Mouse (Mus musculus): ENCODE results near the gene Ncoa1. TPM values are rescaled to one million over a fixed set of nuclear protein-coding genes. Genes with fewer than 3 reads are reported as not detected.

Ncoa1 gene
- polyA plus RNA-seq, 1 experiment from 2014 or later: 7.9 TPM

GRCm38 (mm10) chr12:4355019-4355730 lies 121.8 kb downstream of the Ncoa1 start:
- DNase-seq (ENCODE audit: low spot score): no peak

DNA sequence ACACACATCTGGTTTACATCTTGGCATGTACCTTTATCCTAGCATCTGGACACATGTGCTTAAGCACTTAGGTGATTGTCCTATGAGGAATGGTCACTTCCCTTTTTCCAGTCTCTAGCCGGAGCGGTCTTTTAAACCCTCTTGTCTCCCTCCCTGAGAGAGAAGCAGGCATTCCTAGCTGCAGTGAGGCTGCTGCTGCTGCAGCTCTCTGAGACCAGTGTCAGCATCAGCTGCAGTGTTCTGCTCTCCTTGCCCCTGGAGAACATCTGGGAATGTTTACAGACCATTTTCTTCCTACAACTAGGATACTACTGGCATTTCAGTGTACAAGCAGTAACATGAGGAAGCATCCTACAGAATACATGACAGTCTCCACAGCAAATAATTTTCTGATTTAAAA lies 133.8 kb downstream of the Ncoa1 start:
- ATAC-seq (ENCODE audit: insufficient number of reproducible peaks, low FRiP score, low TSS enrichment, low read depth): no peak
- WGBS: 17% methylated on average over 2 of the region's 2 CpGs
- DNase-seq (ENCODE audit: low spot score): peak; percentile 42

More at GRCm38 (mm10) chr12:4355019-4355730, 121.8 kb downstream of the Ncoa1 start:
- Histone ChIP-seq H3K36me3 (ENCODE audit: control insufficient read depth, insufficient read depth, low read length) (no peaks in the 10 kb centered on the region), H3K9me3 (ENCODE audit: control insufficient read depth, low read length) (no peaks in the 10 kb centered on the region), H3K9ac (ENCODE audit: low read length) (no peak overlapping the region), H3K4me3 (ENCODE audit: low read depth, low read length) (no peak overlapping the region), H3K4me2 (ENCODE audit: low read depth, severe bottlenecking) (no peak overlapping the region), H3K27ac (replicated peaks; ENCODE audit: low read depth, low read length) (no peak overlapping the region), H3K27me3 (ENCODE audit: control insufficient read depth, insufficient read depth, low read length) (no peaks in the 10 kb centered on the region), H3K4me1 (ENCODE audit: control insufficient read depth, insufficient read depth, low read length) (no peaks in the 10 kb centered on the region)
- ATAC-seq (ENCODE audit: insufficient number of reproducible peaks, low FRiP score, low TSS enrichment, low read depth): no peak
- 52% methylated on average over 2 of the region's 2 CpGs for WGBS

GRCm38 (mm10) chr12:4342087-4342486 lies 134.9 kb downstream of the Ncoa1 start:
- no peaks in the 10 kb centered on the region for H3K27me3 ChIP-seq (ENCODE audit: control insufficient read depth, insufficient read depth, low read length)
- ATAC-seq (ENCODE audit: insufficient number of reproducible peaks, low FRiP score, low TSS enrichment, low read depth): no peak
- no peak overlapping the region for H3K27ac ChIP-seq (replicated peaks; ENCODE audit: low read depth, low read length)
- no peak overlapping the region for H3K9ac ChIP-seq (ENCODE audit: low read length)
- H3K9me3 ChIP-seq (ENCODE audit: control insufficient read depth, low read length): no peaks in the 10 kb centered on the region
- H3K4me2 ChIP-seq (ENCODE audit: low read depth, severe bottlenecking): no peak overlapping the region
- H3K4me1 ChIP-seq (ENCODE audit: control insufficient read depth, insufficient read depth, low read length): peaks cover 2% of the 10 kb centered on the region; the same call in 1 of the 2 replicates
- H3K36me3 ChIP-seq (ENCODE audit: control insufficient read depth, insufficient read depth, low read length): no peaks in the 10 kb centered on the region
- H3K4me3 ChIP-seq (ENCODE audit: low read depth, low read length): no peak overlapping the region
- WGBS: 36% methylated on average over 3 of the region's 3 CpGs
- no peak for DNase-seq (ENCODE audit: low spot score)

More for the DNA sequence above, 133.8 kb downstream of the Ncoa1 start:
- H3K4me1 ChIP-seq (ENCODE audit: control insufficient read depth, insufficient read depth, low read length): peaks cover 2% of the 10 kb centered on the region; the same call in 1 of the 2 replicates
- no peaks in the 10 kb centered on the region for H3K36me3 ChIP-seq (ENCODE audit: control insufficient read depth, insufficient read depth, low read length)
- no peaks in the 10 kb centered on the region for H3K27me3 ChIP-seq (ENCODE audit: control insufficient read depth, insufficient read depth, low read length)
- H3K9me3 ChIP-seq (ENCODE audit: control insufficient read depth, low read length): no peaks in the 10 kb centered on the region
- H3K4me3 ChIP-seq (ENCODE audit: low read depth, low read length): no peak overlapping the region
- H3K27ac ChIP-seq (replicated peaks; ENCODE audit: low read depth, low read length): no peak overlapping the region
- H3K4me2 ChIP-seq (ENCODE audit: low read depth, severe bottlenecking): no peak overlapping the region
- no peak overlapping the region for H3K9ac ChIP-seq (ENCODE audit: low read length)

- 79% methylated on average over 3 of the region's 3 CpGs for WGBS
These were observed 136.6 kb downstream of the Ncoa1 start for GRCm38 (mm10) chr12:4340325-4340924.

DNA sequence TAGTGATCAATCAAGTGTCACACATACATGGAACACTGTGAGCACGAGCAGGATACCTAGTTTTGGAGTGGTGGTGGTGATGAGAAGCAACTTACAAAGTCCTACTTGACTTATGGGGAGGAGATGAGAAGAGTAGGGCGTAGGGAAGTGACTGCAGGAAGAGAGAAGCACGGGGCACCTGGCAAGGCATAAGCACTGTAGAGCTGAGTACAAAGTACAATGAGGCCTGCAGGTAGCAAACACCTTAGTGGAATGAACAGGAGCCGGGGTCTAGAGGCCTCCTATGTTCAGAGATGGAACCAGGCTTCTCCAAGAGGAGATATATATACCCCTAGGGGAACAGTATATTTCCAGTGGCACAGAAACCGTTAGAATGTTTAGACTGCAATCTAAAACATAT lies 153.4 kb downstream of the Ncoa1 start:
- DNase-seq (ENCODE audit: low spot score) (no peak), ATAC-seq (ENCODE audit: insufficient number of reproducible peaks, low FRiP score, low TSS enrichment, low read depth) (no peak)
- Histone ChIP-seq H3K4me3 (ENCODE audit: low read depth, low read length) (no peak overlapping the region), H3K27me3 (ENCODE audit: control insufficient read depth, insufficient read depth, low read length) (no peaks in the 10 kb centered on the region), H3K9ac (ENCODE audit: low read length) (no peak overlapping the region), H3K4me1 (ENCODE audit: control insufficient read depth, insufficient read depth, low read length) (no peaks in the 10 kb centered on the region), H3K36me3 (ENCODE audit: control insufficient read depth, insufficient read depth, low read length) (no peaks in the 10 kb centered on the region), H3K27ac (replicated peaks; ENCODE audit: low read depth, low read length) (no peak overlapping the region), H3K4me2 (ENCODE audit: low read depth, severe bottlenecking) (no peak overlapping the region), H3K9me3 (ENCODE audit: control insufficient read depth, low read length) (no peaks in the 10 kb centered on the region)
- WGBS: 77% methylated on average over 5 of the region's 5 CpGs

More at GRCm38 (mm10) chr12:4340325-4340924, 136.6 kb downstream of the Ncoa1 start:
- Histone ChIP-seq H3K9me3 (ENCODE audit: control insufficient read depth, low read length) (no peaks in the 10 kb centered on the region), H3K4me2 (ENCODE audit: low read depth, severe bottlenecking) (no peak overlapping the region), H3K4me3 (ENCODE audit: low read depth, low read length) (no peak overlapping the region), H3K27ac (replicated peaks; ENCODE audit: low read depth, low read length) (no peak overlapping the region), H3K36me3 (ENCODE audit: control insufficient read depth, insufficient read depth, low read length) (no peaks in the 10 kb centered on the region), H3K27me3 (ENCODE audit: control insufficient read depth, insufficient read depth, low read length) (no peaks in the 10 kb centered on the region), H3K4me1 (ENCODE audit: control insufficient read depth, insufficient read depth, low read length) (peaks cover 2% of the 10 kb centered on the region; the same call in 1 of the 2 replicates), H3K9ac (ENCODE audit: low read length) (no peak overlapping the region)
- no peak for ATAC-seq (ENCODE audit: insufficient number of reproducible peaks, low FRiP score, low TSS enrichment, low read depth)
- DNase-seq (ENCODE audit: low spot score): no peak

DNA sequence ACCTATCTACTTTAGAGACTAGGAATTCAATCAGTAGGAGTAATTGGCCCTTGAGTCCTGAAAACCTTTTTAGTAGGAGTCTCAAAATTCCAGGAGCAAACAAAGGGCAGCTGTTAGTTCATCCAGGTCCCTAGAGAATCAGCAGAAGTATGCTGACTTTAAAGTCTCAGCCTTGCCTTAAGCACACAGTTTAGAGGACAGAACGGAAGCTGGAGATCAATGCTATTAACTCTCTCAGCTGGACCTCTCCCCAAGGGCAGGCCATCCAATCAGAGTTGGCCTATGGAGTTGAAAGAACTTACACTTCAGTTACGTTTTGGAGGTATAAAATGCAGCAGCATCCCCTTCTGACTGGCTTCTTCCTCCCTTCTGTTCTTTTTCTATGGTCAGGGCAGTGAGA lies 154.8 kb downstream of the Ncoa1 start:
- no peak for DNase-seq (ENCODE audit: low spot score)
- Histone ChIP-seq H3K9me3 (ENCODE audit: control insufficient read depth, low read length) (no peaks in the 10 kb centered on the region), H3K4me2 (ENCODE audit: low read depth, severe bottlenecking) (no peak overlapping the region), H3K4me1 (ENCODE audit: control insufficient read depth, insufficient read depth, low read length) (no peaks in the 10 kb centered on the region), H3K4me3 (ENCODE audit: low read depth, low read length) (no peak overlapping the region), H3K27ac (replicated peaks; ENCODE audit: low read depth, low read length) (no peak overlapping the region), H3K9ac (ENCODE audit: low read length) (no peak overlapping the region), H3K27me3 (ENCODE audit: control insufficient read depth, insufficient read depth, low read length) (no peaks in the 10 kb centered on the region), H3K36me3 (ENCODE audit: control insufficient read depth, insufficient read depth, low read length) (no peaks in the 10 kb centered on the region)
- 19% methylated on average over 2 of the region's 2 CpGs for WGBS
- no peak for ATAC-seq (ENCODE audit: insufficient number of reproducible peaks, low FRiP score, low TSS enrichment, low read depth)

DNA sequence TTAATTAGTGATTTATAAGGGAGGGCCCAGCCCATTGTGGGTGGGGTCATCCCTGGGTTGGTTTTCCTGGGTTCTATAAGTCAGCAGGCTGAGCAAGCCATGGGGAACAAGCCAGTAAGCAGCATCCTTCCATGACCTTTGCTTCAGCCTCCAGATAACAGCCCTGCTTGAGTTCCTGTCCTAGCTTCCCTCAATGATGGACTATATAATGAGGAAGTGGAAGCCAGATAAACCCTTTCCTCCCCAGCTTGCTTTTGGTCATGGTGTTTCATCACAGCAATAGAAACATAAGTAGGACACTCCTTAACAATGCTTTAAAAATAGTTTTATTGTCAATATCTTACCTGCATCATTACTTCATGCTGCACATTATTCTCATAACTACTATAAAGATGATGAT lies 163.2 kb downstream of the Ncoa1 start:
- ATAC-seq (ENCODE audit: insufficient number of reproducible peaks, low FRiP score, low TSS enrichment, low read depth) (no peak), DNase-seq (ENCODE audit: low spot score) (no peak)
- Histone ChIP-seq H3K9ac (ENCODE audit: low read length) (no peak overlapping the region), H3K27me3 (ENCODE audit: control insufficient read depth, insufficient read depth, low read length) (no peaks in the 10 kb centered on the region), H3K27ac (replicated peaks; ENCODE audit: low read depth, low read length) (no peak overlapping the region), H3K9me3 (ENCODE audit: control insufficient read depth, low read length) (no peaks in the 10 kb centered on the region), H3K4me3 (ENCODE audit: low read depth, low read length) (no peak overlapping the region), H3K4me2 (ENCODE audit: low read depth, severe bottlenecking) (no peak overlapping the region), H3K36me3 (ENCODE audit: control insufficient read depth, insufficient read depth, low read length) (no peaks in the 10 kb centered on the region), H3K4me1 (ENCODE audit: control insufficient read depth, insufficient read depth, low read length) (no peaks in the 10 kb centered on the region)

DNA sequence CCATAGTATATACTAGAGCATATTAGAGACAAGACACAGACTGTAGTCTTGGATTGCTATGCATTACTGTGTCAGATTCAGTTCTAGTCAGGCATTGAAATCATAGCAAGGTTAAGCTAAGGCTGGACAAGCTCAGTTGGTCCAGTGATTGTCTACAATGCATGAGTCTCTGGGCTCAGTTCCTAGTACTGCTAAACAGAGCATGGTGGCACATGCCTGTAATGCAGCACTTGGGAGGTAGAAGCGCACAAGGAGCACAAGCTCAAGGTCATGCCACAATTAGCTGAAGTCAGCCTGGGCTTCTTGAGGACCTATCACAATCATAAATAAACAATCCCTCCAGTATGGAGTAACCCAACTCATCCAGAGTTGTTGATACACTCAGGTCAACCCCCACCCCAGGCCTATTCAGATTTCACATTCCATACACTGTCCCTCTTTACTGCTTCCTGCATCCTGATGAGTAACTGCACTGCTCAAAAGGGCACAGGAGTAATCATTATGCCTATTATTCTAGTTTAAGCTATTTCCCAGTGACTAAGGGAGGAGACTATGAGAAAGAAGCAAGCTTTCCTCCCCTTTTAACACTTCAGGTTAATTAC lies 170.2 kb downstream of the Ncoa1 start:
- ATAC-seq (ENCODE audit: insufficient number of reproducible peaks, low FRiP score, low TSS enrichment, low read depth): no peak
- 78% methylated on average over 1 of the region's 1 CpGs for WGBS

More for the DNA sequence above, 170.2 kb downstream of the Ncoa1 start:
- Histone ChIP-seq H3K27me3 (ENCODE audit: control insufficient read depth, insufficient read depth, low read length) (no peaks in the 10 kb centered on the region), H3K4me1 (ENCODE audit: control insufficient read depth, insufficient read depth, low read length) (no peaks in the 10 kb centered on the region), H3K4me3 (ENCODE audit: low read depth, low read length) (no peak overlapping the region), H3K9ac (ENCODE audit: low read length) (no peak overlapping the region), H3K9me3 (ENCODE audit: control insufficient read depth, low read length) (no peaks in the 10 kb centered on the region), H3K36me3 (ENCODE audit: control insufficient read depth, insufficient read depth, low read length) (no peaks in the 10 kb centered on the region), H3K4me2 (ENCODE audit: low read depth, severe bottlenecking) (no peak overlapping the region), H3K27ac (replicated peaks; ENCODE audit: low read depth, low read length) (no peak overlapping the region)
- DNase-seq (ENCODE audit: low spot score): no peak
